Mouse (Mus musculus): ENCODE measurements around the gene 9530068E07Rik. TPM values are rescaled to one million over a fixed set of nuclear protein-coding genes. Genes with fewer than 3 reads are reported as not detected.

9530068E07Rik gene
- polyA plus RNA-seq, 1 experiment from 2014 or later: 124 TPM

DNA sequence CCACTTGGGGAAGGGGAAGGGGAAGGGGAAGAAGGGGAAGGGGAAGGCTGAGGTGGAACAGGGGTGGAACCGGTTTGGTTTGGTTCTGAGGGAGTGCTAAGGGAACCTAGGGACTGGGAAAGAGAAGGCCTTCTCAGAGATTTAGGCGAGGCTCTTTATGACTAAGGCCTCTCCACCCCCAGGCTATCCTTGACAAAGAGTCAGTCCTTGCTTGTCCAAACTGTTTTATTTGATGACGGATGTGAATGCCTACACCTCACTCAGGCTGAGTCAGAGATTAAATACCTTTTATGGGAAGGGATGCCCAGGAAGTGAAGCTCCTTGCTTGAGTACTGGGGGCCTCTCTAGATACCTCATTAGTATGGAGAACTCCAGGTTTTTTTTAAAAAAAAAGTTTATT lies 52.8 kb downstream of the 9530068E07Rik start:
- Histone ChIP-seq H3K27me3 (replicated peaks; ENCODE audit: control insufficient read depth, insufficient read depth, low read length) (no peaks in the 10 kb centered on the region), H3K9ac (ENCODE audit: low read length) (no peak overlapping the region), H3K9me3 (replicated peaks; ENCODE audit: control insufficient read depth, low read length) (no peaks in the 10 kb centered on the region), H3K4me2 (ENCODE audit: low read length) (no peak overlapping the region), H3K4me3 (ENCODE audit: low read depth, low read length) (no peak overlapping the region), H3K27ac (ENCODE audit: low read depth, low read length) (no peak overlapping the region), H3K36me3 (ENCODE audit: control insufficient read depth, insufficient read depth, low read length) (no peaks in the 10 kb centered on the region), H3K4me1 (ENCODE audit: control insufficient read depth, insufficient read depth, low read length) (0 out of 2 replicates have a peak, but pooled peaks cover 2% of the 10 kb centered on the region)
- ATAC-seq (no peak), DNase-seq (ENCODE audit: low spot score) (no peak)
- 66% methylated on average over 3 of the region's 3 CpGs for WGBS

DNA sequence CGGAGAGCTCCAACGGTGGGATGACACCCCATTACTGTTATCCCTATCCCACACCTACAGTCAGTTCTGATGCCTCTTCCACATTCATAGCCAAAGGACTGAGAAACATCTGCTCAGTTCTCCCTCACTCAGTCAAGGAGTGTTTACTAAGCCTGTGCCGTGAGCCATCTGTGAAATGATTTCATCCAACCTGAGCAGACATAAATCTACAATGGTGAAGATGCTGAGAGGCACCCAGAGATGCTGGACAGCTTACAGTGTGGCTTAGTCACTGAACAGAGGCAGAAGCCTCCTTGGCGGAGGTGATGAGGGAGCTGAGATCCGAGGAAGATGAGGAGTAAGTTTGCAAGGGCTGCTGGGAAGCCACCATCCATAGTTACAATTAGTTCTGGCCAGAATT lies 62.1 kb downstream of the 9530068E07Rik start:
- WGBS: 92% methylated on average over 5 of the region's 5 CpGs
- no peaks in the 10 kb centered on the region for H3K9me3 ChIP-seq (replicated peaks; ENCODE audit: control insufficient read depth, low read length)
- ATAC-seq (no peak), DNase-seq (ENCODE audit: low spot score) (no peak)
- H3K36me3 ChIP-seq (ENCODE audit: control insufficient read depth, insufficient read depth, low read length): no peaks in the 10 kb centered on the region
- no peaks in the 10 kb centered on the region for H3K27me3 ChIP-seq (replicated peaks; ENCODE audit: control insufficient read depth, insufficient read depth, low read length)
- no peak overlapping the region for H3K27ac ChIP-seq (ENCODE audit: low read depth, low read length)
- no peak overlapping the region for H3K9ac ChIP-seq (ENCODE audit: low read length)
- no peak overlapping the region for H3K4me3 ChIP-seq (ENCODE audit: low read depth, low read length)
- no peak overlapping the region for H3K4me2 ChIP-seq (ENCODE audit: low read length)
- no peaks in the 10 kb centered on the region for H3K4me1 ChIP-seq (ENCODE audit: control insufficient read depth, insufficient read depth, low read length)

Other genes with a start within 250 kb of the 9530068E07Rik start
- gene Olfr1371, start 182.4 kb upstream of the 9530068E07Rik start, polyA plus RNA-seq (2014; fragmentation: Nextera tagmentation; extraction: Ambion mirVana): not detected in 2 replicates
- gene Skp1a, start 164.4 kb upstream of the 9530068E07Rik start, polyA plus RNA-seq (2014; fragmentation: Nextera tagmentation; extraction: Ambion mirVana): 1,258 and 1,335 TPM in 2 replicates
- 2.6 and 4.0 TPM in 2 replicates for gene Tcf7, start 113.4 kb upstream of the 9530068E07Rik start, polyA plus RNA-seq (2014; fragmentation: Nextera tagmentation; extraction: Ambion mirVana)
- gene Vdac1, start 35.6 kb upstream of the 9530068E07Rik start, polyA plus RNA-seq (2014; fragmentation: Nextera tagmentation; extraction: Ambion mirVana): 250 and 280 TPM in 2 replicates